Mouse (Mus musculus): ENCODE results near the gene Ddit4l. TPM values are rescaled to one million over a fixed set of nuclear protein-coding genes. Genes with fewer than 3 reads are reported as not detected.
"Not testable (repeated sequence)": the region's sequence is repeated elsewhere in the genome, so short reads cannot be mapped to it uniquely, and the experiment has no call there.

Gene Ddit4l
- polyA plus RNA-seq, 1 experiment from 2014 or later = 15.3 TPM

- Histone ChIP-seq H3K27me3 (ENCODE audit: insufficient read depth, low read length) (no peaks in the 10 kb centered on the region), H3K9ac (replicated peaks; ENCODE audit: low read length) (no peak overlapping the region), H3K4me3 (ENCODE audit: low read length) (no peak overlapping the region), H3K4me2 (replicated peaks; ENCODE audit: low read depth, low read length) (no peak overlapping the region), H3K4me1 (ENCODE audit: insufficient read depth, low read length) (no peaks in the 10 kb centered on the region), H3K27ac (ENCODE audit: low read length) (no peak overlapping the region), H3K9me3 (ENCODE audit: low read length) (no peaks in the 10 kb centered on the region), H3K36me3 (ENCODE audit: insufficient read depth, low read length) (no peaks in the 10 kb centered on the region)
- ATAC-seq (ENCODE audit: low FRiP score, low TSS enrichment) = no peak
- WGBS = 93% methylated on average over 3 of the region's 3 CpGs
These were observed 22.7 kb downstream of the Ddit4l start for GRCm38 (mm10) chr3:137644081-137644480.

- Histone ChIP-seq H3K9me3 (ENCODE audit: low read length) (no peaks in the 10 kb centered on the region), H3K4me2 (replicated peaks; ENCODE audit: low read depth, low read length) (no peak overlapping the region), H3K27ac (ENCODE audit: low read length) (no peak overlapping the region), H3K36me3 (ENCODE audit: insufficient read depth, low read length) (no peaks in the 10 kb centered on the region), H3K4me3 (ENCODE audit: low read length) (no peak overlapping the region), H3K27me3 (ENCODE audit: insufficient read depth, low read length) (no peaks in the 10 kb centered on the region), H3K4me1 (ENCODE audit: insufficient read depth, low read length) (no peaks in the 10 kb centered on the region), H3K9ac (replicated peaks; ENCODE audit: low read length) (no peak overlapping the region)
- WGBS = 17% methylated on average over 6 of the region's 6 CpGs
- no peak for ATAC-seq (ENCODE audit: low FRiP score, low TSS enrichment)
These were observed 23.5 kb downstream of the Ddit4l start for GRCm38 (mm10) chr3:137644947-137645346.

GRCm38 (mm10) chr3:137647427-137648100, 26.2 kb downstream of the Ddit4l start:
- Histone ChIP-seq H3K9ac (replicated peaks; ENCODE audit: low read length) (no peak overlapping the region), H3K4me1 (ENCODE audit: insufficient read depth, low read length) (no peaks in the 10 kb centered on the region), H3K4me3 (ENCODE audit: low read length) (no peak overlapping the region), H3K27ac (ENCODE audit: low read length) (no peak overlapping the region), H3K27me3 (ENCODE audit: insufficient read depth, low read length) (no peaks in the 10 kb centered on the region), H3K4me2 (replicated peaks; ENCODE audit: low read depth, low read length) (no peak overlapping the region), H3K36me3 (ENCODE audit: insufficient read depth, low read length) (no peaks in the 10 kb centered on the region), H3K9me3 (ENCODE audit: low read length) (no peaks in the 10 kb centered on the region)
- ATAC-seq (ENCODE audit: low FRiP score, low TSS enrichment) = no peak
- 44% methylated on average over 12 of the region's 12 CpGs for WGBS

GRCm38 (mm10) chr3:137649112-137649511, 27.7 kb downstream of the Ddit4l start:
- ATAC-seq (ENCODE audit: low FRiP score, low TSS enrichment) = no peak
- no peaks in the 10 kb centered on the region for H3K4me1 ChIP-seq (ENCODE audit: insufficient read depth, low read length)
- H3K36me3 ChIP-seq (ENCODE audit: insufficient read depth, low read length) = no peaks in the 10 kb centered on the region
- H3K27ac ChIP-seq (ENCODE audit: low read length) = no peak overlapping the region
- WGBS = 70% methylated on average over 5 of the region's 5 CpGs
- H3K9ac ChIP-seq (replicated peaks; ENCODE audit: low read length) = no peak overlapping the region
- H3K9me3 ChIP-seq (ENCODE audit: low read length) = no peaks in the 10 kb centered on the region
- H3K4me2 ChIP-seq (replicated peaks; ENCODE audit: low read depth, low read length) = no peak overlapping the region
- no peak overlapping the region for H3K4me3 ChIP-seq (ENCODE audit: low read length)
- H3K27me3 ChIP-seq (ENCODE audit: insufficient read depth, low read length) = no peaks in the 10 kb centered on the region

GRCm38 (mm10) chr3:137652853-137653252, 31.4 kb downstream of the Ddit4l start:
- Histone ChIP-seq H3K27me3 (ENCODE audit: insufficient read depth, low read length) (no peaks in the 10 kb centered on the region), H3K4me2 (replicated peaks; ENCODE audit: low read depth, low read length) (no peak overlapping the region), H3K9ac (replicated peaks; ENCODE audit: low read length) (no peak overlapping the region), H3K4me1 (ENCODE audit: insufficient read depth, low read length) (no peaks in the 10 kb centered on the region), H3K36me3 (ENCODE audit: insufficient read depth, low read length) (no peaks in the 10 kb centered on the region), H3K27ac (ENCODE audit: low read length) (no peak overlapping the region), H3K4me3 (ENCODE audit: low read length) (no peak overlapping the region), H3K9me3 (ENCODE audit: low read length) (no peaks in the 10 kb centered on the region)
- ATAC-seq (ENCODE audit: low FRiP score, low TSS enrichment) = no peak
- WGBS = 89% methylated on average over 2 of the region's 2 CpGs

GRCm38 (mm10) chr3:137671224-137671623, 49.8 kb downstream of the Ddit4l start, which contains the start of gene Gm21962:
Gm21962 (plus strand) TSS chr3:137671524.
- not testable (repeated sequence) for ATAC-seq (ENCODE audit: low FRiP score, low TSS enrichment); H3K4me3 ChIP-seq (ENCODE audit: low read length); H3K9me3 ChIP-seq (ENCODE audit: low read length); H3K4me1 ChIP-seq (ENCODE audit: insufficient read depth, low read length); H3K27ac ChIP-seq (ENCODE audit: low read length); H3K36me3 ChIP-seq (ENCODE audit: insufficient read depth, low read length); H3K9ac ChIP-seq (replicated peaks; ENCODE audit: low read length); H3K27me3 ChIP-seq (ENCODE audit: insufficient read depth, low read length); H3K4me2 ChIP-seq (replicated peaks; ENCODE audit: low read depth, low read length)
- no CpG with 5 or more reads among the region's 3 CpGs for whole genome bisulfite sequencing

Small RNA genes lying within 50 kb of the gene (microRNA-seq; reads per million reads assigned to microRNA genes)
- not detected for gene Gm22468

Other genes starting within 250 kb of the Ddit4l start
- not detected in 2 replicates for gene Gm21962, start 49.9 kb downstream of the Ddit4l start, polyA plus RNA-seq (2015; fragmentation: Nextera tagmentation; extraction: Ambion mirVana)
- gene H2afz, start 242.9 kb downstream of the Ddit4l start, polyA plus RNA-seq (2015; fragmentation: Nextera tagmentation; extraction: Ambion mirVana) = 1,893 and 1,900 TPM in 2 replicates
- 6.3 and 7.6 TPM in 2 replicates for gene Dnajb14, start 246.1 kb downstream of the Ddit4l start, polyA plus RNA-seq (2015; fragmentation: Nextera tagmentation; extraction: Ambion mirVana)

All from kidney, embryonic 16.5 days (tissue).